Mouse (Mus musculus) heart, adult 8-10 months (tissue): ENCODE data around the gene Spaar. TPM values are rescaled to one million over a fixed set of nuclear protein-coding genes. Genes with fewer than 3 reads are reported as not detected.
"Not testable (repeated sequence)": the region's sequence is repeated elsewhere in the genome, so short reads cannot be mapped to it uniquely, and the experiment has no call there.

ENCODE experiments used
- DNase-seq: peaks from one replicate; pipeline ENCODE4 v3.0.0; 2022; ENCODE audit warnings: low spot score
- total RNA-seq, 4 experiments: library from RNA; stranded (reverse); gene quantifications; 2 replicates each; pipeline ENCODE4 v1.2.4; 2022

The Spaar gene
- total RNA-seq, 4 experiments from 2014 or later = 3.6 to 4.4 (median 4.1) TPM

DNA sequence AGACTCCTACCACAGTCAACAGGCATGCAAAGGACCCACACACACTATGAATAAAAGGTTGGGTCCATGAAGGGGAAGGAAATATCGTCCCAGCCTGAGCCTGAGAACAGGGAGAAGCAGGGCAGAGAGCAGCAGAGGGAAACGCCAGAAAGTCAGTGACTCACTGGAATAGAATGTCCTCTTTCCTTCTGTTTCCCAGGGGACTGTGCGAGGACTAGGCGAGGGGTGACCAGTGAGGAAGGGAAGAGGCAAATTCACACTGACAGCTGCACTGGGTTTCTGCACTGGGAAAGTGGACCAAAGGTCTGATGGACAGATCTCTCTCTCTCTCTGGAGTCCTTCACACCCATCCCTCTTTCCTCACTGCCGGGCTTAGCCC, 1.3 kb upstream of the Spaar start:
- peak; percentile 95 for DNase-seq

DNA sequence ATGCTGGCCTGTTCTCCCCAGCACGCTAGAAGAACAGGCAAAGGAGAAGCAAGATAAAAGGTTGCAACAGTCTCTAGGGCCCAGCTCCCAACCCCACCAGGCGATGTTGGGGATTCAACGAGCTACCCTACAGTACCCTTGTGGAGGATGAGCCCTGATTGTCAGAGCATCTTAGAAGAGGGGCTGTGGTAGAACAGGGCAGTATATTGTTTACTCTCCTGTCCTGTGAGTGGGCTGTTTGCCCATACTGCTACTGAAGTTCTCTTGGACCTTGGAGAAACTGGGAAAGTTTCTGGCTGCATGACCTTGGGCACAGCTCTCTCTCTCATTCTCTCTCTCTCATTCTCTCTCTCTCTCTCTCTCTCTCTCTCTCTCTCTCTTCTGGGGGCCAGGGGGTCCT, 708 bp upstream of the Spaar start:
- DNase-seq = no peak

DNA sequence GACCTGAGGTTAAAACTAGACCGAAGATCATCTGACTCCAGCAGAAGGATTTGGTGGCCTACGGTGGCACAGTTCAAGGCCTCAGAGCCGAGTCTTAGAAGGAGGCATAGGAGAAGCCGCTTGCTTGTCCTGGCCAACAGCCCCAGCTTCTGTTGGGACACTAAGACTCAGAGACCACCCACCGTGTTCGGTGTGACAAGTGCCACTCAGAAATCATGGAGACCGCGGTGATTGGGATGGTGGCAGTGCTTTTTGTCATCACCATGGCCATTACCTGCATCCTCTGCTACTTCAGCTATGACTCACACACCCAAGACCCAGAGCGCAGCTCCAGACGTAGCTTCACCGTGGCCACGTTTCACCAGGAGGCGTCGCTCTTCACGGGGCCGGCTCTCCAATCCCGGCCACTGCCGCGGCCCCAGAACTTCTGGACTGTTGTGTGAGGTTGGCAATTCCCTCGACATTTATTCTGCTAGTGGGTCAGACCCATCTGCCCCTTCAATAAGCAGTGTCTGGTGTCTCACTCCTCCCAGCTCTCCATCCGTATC, 990 bp downstream of the Spaar start:
- DNase-seq = peak; percentile 41

DNA sequence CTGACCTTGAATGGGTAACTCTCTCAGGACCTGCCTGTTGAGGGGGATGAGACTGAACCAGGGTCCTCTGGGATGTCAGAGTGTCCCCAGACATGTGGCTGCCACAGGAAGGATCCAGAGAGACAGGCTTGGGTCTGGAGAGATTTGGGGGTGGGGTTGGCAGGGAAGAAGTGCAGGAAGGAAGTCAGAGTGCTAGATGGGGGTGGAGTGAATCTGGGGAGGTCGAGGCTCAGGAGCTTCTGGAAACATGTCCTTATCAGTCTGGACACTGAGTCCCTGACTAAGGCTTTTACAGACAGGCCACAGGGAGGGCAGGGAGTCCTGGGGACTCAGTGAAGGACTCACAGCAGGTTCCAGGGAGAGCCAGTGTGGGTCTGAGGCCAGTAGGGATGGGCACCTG, 2.3 kb downstream of the Spaar start:
- peak; percentile 44 for DNase-seq

DNA sequence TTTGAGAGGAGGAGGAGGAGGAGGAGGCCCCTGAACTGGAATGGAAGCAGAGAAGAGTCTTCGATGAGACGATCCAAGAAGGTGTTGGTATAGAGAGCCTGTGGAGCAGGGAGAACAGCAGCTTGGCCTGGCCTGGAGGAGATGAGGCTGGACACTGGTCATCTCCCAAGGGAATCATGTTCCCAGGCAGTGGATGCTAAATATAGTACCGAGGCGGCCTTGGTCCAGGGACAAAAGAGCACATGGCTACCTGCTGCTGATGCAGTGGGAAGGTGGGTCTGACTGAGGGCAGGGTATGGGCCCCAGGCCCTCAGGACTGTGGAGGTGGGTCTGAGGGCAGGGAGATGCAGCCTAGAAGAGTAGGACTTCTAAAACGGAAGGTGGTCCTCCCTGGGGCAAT, 3.4 kb downstream of the Spaar start:
- DNase-seq = peak; percentile 44

DNA sequence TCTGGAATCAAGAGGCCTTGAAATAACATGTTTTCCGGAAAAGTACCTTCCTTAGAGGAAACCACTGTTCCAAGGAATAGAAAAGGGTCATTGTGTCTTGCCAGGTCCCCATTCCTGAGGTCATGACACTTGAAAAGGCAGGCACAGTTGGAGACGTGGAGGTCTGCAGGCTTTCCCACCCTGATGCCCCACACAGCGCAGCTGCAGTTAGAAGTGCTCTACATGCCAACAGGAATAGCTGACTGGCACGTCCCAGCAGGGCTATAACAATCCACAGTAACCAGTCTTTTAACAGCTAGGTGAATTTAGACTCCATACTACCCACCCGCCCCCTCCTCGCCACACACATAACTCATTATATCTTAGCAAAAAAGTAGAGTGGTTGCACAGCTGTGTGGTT, 7.3 kb downstream of the Spaar start:
- no peak for DNase-seq

DNA sequence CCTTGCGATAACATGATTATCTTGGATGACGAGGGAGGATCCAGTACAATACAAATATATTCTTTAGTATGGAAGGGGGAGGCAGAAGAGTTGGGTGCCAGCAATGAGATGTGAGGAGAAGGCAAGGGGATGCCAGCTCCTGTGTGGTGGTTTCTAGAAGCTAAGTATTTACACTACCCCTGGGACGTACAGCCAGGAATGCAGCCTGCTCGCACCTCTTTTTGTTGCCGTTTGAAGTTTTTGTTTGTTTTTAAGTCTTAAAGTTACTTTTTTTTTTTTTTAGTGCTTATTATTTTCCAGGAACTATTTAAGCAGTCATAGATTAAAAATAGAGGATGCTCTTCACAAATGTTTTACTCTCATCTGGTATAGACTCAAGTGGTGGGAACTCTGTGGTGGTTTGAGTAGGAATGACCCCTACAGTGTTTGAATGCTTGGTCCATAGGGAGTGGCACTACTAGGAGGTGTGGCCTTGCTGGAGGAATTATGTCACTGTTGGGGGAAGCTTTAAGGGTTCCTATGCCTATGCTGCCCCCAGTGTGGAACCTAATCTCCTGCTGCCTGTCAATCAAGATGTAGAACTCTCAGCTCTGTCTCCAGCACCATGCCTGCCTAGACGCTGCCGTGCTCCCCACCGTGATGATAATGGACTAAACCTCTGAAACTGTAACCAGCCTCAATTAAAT, 9.3 kb downstream of the Spaar start:
- no peak for DNase-seq

DNA sequence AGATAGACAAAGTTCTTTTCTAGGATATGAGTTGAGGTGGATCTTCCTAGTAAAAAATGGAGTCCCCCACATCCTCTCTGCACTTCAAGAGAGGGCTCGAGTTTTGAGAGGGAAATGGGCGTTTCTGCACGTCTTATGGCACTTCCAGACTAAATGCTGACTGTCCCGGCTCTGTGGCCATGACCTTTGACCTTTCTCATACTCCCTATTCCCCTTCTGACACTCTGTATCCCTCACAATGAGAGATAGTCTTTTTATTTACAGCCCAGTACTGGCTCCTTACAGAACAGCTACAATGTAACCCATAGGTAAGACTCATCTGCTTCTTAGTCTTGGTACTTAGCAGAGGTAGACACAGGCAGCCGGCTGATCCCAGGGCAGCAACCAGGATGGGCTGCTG, 11.7 kb downstream of the Spaar start:
- no peak for DNase-seq

DNA sequence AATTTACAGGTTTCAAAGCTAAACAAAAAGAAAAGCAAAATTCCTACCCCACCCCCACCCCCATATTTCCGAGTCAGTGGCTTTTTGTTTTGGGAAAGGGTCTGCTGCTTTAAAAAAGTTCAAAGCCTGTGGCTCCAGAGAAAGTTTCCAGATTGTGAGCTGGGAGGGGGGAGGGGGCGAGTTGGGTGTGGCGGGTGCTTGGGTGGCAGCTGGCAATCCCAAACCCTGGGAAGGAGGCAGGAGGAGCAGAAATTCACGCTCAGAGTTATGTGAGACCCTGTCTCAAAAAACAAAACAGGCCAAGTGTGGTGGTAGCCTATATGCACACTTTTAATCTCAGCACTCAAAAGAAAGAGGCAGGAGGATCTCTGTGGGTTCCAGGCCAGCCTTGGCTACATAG, 12.8 kb downstream of the Spaar start:
- DNase-seq = no peak

DNA sequence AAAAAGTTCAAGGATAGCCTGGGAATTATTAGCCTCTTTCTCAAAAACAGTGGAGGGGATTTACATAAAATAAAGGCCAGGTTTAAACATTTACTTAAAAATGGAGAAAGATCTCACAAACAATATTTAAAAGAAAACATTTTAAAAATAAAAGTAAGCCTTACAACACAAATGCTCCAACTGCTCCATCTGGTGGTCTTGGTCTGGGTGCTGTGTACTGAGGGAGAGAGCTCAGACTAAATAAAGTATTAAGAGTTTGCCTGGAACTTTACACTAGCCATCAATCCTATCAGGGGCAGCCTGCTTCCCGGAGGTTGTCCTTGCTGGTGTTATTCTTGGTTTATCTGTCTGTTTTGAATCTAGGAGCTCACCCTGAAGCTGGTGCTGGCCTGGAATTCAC, 13.3 kb downstream of the Spaar start:
- DNase-seq = no peak

DNA sequence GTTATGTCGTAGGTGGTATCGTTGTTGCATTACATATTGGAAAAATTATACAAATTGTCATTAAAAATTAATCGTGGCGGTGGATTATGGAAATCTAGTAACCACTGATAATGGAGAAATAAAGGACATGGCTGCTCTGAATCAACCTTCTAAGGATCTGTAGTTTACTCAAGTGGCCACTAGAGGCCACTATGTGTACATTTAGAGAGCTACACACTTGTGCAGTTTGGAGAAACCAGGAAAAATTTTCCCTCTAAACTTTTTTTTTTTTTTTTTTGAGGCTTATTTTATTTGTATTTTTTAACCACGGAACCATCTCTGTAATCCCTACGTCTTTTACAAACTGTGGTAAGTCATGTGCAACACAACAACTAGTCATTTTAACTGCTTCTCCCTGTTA, 15.4 kb downstream of the Spaar start:
- peak; percentile 47 for DNase-seq

DNA sequence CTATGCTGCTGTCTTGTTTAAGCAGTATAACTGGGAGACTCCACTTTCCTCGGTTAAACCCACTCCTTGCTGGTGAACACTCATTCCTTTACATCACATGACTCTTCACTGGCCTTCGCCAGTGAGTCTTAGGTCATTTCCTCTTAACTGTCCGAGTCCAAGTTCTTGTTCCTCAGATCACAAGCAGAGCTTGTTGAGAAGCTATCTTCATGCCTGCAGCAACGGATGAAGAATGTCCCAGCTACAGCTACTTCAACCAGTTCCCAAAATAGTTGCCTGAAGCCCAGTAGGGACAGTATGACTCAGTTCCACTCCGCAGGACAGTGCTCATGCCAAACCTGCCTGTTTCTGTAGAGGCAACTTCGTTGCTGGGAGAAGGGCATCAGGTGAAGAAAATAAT, 27.4 kb downstream of the Spaar start:
- DNase-seq = peak; percentile 65

DNA sequence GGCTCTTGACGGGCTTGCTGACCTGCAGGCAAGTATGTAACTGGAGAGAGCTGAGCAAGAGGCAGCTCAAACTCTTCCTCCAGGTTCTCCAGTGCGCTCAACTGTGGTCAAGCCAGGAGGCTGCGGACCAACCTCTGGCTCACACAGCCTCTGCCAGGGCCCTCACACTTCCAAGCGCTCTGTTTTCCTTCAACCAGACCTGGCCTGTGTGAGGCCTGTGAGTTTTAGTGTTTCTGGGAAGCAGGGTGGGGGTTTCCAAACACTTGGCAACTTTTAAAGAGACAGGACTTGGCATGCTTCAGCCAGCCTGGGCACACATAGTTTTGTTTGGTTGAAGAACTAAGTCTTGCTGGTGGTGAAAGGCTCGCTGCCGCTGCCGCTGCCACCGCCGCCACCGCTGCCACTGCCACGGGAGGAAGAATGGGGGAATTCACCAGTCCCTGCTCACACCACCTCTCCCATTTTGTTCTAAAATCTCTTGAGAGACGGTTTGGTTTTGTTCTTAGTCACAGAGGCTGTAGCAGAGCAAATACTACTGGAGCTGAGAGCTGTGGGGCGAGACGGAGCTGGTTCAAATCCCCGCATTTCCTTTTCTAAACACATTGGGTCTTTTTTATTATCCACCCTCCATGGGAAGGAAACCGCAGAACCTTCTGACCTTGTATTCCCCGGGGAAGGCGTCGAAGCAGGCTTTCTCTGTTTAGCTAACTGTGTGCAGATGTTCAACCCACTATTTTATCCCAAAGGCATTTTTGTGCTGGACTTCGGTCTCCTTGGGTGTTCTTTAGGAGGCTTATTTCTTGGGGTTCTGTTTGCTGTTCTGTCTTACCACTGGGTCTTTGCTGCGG, 30.0 kb downstream of the Spaar start:
- peak; percentile 34 for DNase-seq

DNA sequence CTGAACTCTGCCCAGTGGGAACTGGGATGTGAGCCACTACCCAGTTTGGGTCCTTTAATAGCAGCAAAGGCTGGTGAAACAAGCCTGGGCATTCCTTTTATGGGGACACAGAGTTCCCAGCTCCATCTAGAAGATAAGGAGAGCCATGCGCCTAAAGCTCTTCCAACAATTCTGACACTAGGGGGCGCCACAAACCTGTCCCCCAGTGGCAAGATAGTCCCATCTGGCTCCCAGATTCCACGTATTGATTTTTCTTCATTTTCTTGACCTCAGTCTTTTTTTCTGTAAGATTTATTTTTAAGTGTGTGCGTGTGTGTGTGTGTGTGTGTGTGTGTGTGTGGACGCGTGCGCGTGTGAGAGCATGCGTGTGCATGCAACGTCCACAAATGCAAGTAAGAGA, 30.6 kb downstream of the Spaar start:
- no peak for DNase-seq

DNA sequence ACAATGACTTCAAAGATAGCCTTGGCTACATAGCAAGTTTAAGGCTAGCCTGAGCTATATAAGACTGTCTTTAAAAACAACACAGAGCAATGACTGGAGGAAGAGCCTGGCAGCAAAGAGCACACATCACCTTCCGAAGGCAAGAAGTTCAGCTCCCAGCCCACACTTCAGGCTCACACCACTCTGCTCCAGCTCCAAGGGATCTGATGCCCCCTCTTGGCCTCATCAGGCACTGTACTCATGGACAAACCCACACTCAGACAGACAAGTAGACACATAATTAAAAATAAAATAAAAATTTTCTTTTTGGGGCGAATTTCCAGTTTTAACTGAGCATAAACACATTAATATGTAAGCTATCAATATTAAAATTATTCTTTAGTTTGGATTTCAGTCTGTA, 31.5 kb downstream of the Spaar start:
- DNase-seq = no peak

DNA sequence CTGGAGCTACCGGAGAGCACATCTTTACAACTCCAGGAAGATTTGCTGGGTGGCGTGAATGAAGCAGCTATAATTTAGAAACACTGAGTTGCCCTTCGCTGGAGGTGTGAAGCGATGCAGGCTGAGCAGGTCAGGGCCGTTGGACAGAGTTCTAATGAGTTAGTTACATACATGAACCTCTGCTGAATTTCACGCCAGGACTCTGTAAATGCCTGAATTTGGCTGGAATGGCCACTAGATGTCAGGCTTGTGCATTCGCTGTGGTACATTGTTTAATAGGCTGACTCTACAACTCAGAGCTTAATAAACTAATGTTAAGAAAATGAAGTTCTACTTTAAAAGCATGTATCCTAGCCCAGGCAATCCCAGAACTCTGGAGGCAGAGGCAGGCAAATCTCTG, 33.6 kb downstream of the Spaar start:
- DNase-seq = peak; percentile 57

DNA sequence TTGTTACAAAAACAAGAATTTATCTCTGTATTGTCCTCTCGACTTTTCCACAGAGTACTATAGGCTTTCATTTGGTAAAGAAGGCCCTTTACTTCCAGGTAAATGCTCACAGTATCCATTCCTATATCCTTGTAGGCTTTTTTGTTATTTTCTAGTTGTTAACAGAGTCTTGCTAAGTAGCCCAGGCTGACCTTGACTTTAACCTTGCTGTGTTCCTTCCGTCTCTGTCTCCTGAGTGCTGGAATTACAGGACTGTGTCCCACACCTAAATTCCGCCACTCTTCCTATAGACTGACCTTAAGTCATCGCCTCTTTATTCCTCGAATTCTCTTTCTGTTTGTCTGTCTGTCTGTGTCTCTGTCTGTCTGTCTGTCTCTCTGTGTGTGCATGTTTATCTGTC, 38.5 kb downstream of the Spaar start:
- no peak for DNase-seq

DNA sequence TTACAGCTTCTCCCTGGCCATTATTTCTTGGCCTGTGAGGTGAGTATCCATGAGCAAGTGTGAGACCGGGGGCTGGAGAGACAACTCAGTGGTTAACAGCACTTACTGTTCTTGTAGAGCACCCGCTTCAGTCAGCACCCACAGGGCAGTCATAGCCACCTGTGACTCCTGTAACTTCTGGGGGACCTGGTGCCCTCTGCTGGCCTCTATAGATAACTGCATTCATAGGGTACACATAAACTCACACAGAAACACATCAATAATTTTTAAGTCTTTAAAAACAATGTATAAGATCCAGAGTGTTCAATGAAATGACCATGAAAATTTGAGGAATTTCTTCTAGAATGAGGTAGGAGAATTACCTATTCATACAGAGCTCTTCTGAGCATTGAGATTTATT, 39.5 kb downstream of the Spaar start:
- DNase-seq = no peak

DNA sequence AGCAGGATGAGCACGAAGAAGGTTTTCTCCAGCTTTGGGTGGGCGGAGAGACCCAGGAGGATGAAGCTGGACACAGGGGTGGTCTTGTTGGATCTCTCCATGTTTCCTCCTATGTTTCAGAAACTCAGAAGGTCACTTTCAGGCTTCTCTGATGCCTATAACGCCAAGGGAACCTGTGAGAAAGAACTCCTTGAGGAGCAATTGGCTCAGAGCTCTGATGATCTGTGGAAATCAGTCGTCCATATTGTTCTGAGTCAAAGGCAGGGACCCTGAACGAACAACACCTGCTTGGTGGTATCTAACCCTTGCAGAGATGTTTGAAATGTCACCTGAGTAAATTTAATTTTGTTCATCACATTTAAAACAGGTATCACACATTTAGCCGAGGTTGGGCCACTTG, 41.1 kb downstream of the Spaar start, which contains the start of gene Olfr159:
Gene Olfr159 (minus strand): TSS at position 101 of the 400 bp plus-strand sequence.
- no peak for DNase-seq

DNA sequence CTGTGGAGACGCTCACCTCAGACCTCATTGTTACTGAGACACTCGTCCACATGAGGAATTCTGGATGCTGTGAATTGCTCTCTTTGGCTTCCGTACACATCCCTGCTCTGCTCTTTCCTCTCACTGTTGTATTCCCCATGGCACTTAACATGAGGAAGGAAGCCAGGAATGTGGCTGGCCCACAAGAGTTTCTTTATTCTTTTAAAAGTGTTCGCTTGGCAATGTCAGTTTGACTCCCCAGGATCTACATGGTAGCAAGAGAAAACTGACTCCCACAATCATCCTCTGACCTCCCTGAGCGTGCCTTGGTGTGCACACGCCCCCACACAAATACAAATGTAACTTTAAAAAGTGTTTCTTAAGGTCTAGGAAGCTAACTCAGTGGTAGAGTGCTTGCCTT, 41.8 kb downstream of the Spaar start:
- no peak for DNase-seq

DNA sequence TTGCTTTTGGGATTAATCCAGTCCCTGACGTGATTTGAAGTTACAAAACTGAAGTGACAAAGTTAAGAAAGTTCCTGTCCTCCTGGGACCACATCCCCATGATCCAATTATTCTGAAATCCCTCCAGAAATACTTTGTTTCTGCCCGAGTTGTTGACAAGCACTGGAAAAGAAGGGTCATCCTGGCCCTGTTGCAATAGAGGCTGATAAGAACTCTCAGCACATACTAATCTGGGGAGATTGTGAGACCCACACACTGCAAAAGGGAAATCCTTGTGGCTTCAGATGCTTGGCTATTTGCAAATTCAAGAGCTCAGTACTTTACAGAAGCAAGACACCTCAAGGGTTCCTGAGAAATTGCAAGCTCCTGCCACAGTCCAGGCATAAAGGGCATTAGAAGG, 42.5 kb downstream of the Spaar start:
- no peak for DNase-seq

DNA sequence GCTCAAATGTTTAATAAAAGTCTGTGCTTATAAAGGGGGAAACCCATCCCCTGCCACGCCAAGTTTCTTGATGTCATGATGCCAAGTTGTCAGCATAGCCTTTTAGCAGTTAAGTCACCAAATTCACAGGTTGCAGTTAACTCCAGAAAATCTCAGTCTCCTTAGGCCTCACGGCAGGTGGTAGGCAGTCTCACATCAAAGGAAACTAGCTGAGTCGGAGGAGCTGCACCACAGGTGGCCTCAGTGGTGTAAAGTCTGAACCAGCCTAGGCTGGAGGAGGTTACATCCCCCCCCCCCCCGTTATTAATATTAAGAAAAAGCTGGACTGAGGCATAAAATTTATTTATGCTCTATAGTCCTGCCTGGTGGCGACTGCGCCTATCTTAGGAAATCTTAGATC, 65.5 kb downstream of the Spaar start:
- DNase-seq = no peak

DNA sequence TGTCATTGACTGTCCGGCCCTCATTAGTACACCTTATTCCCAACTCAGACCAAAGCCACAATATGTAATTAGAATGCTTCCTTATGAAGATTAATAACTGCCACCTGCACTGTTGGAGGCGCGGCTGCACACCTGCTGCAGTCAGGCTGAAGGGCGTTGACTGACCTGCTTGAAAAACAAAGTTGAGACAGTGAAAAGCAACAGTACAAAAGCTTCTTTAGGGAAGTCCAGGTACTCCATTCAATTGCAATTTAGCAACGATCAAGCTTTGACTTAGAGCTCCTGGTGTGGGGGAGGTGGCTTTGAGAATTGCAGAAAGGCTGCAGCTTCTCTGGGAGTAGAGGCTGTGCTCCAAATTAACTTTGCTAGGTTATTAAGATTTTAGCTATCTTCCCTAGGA, 66.0 kb downstream of the Spaar start:
- not testable (repeated sequence) for DNase-seq
